Mouse (Mus musculus): Measurements from ENCODE around the gene Prss21.

Gene Prss21

GRCm38 (mm10) chr17:23867756-23868155 is at the start of gene Prss21:
Gene Prss21 (plus strand): TSS chr17:23868056.
- no peak for DNase-seq (ENCODE audit: low spot score)

GRCm38 (mm10) chr17:23818579-23818978 is 49.3 kb upstream of the Prss21 start:
- DNase-seq (ENCODE audit: low spot score), result no peak

GRCm38 (mm10) chr17:23819235-23819634 is 48.6 kb upstream of the Prss21 start:
- no peak for DNase-seq (ENCODE audit: low spot score)

- DNase-seq (ENCODE audit: low spot score), result no peak
Observed at GRCm38 (mm10) chr17:23820731-23821130, 47.1 kb upstream of the Prss21 start.

- no peak for DNase-seq (ENCODE audit: low spot score)
Observed at GRCm38 (mm10) chr17:23822094-23822493, 45.8 kb upstream of the Prss21 start.

GRCm38 (mm10) chr17:23823018-23823417 is 44.8 kb upstream of the Prss21 start:
- no peak for DNase-seq (ENCODE audit: low spot score)

GRCm38 (mm10) chr17:23823614-23824013 is 44.2 kb upstream of the Prss21 start:
- DNase-seq (ENCODE audit: low spot score), result no peak

GRCm38 (mm10) chr17:23825591-23825990 is 42.3 kb upstream of the Prss21 start:
- DNase-seq (ENCODE audit: low spot score), result no peak

GRCm38 (mm10) chr17:23828271-23829001 is 39.4 kb upstream of the Prss21 start:
- DNase-seq (ENCODE audit: low spot score), result peak; percentile 34

GRCm38 (mm10) chr17:23829064-23829619 is 38.7 kb upstream of the Prss21 start, which contains the start of gene Elob:
Gene Elob (minus strand): TSS chr17:23829136.
- DNase-seq (ENCODE audit: low spot score), result peak; percentile 84

GRCm38 (mm10) chr17:23831201-23831600 is 36.7 kb upstream of the Prss21 start:
- DNase-seq (ENCODE audit: low spot score), result no peak

GRCm38 (mm10) chr17:23836006-23836575 is 31.8 kb upstream of the Prss21 start, which contains the start of gene Prss33:
Gene Prss33 (minus strand): TSS chr17:23836056.
- no peak for DNase-seq (ENCODE audit: low spot score)

GRCm38 (mm10) chr17:23841145-23841544 is 26.7 kb upstream of the Prss21 start:
- peak; percentile 53 for DNase-seq (ENCODE audit: low spot score)

- DNase-seq (ENCODE audit: low spot score), result no peak
Observed at GRCm38 (mm10) chr17:23843141-23843811, 24.6 kb upstream of the Prss21 start.

GRCm38 (mm10) chr17:23843812-23844273 is 24.0 kb upstream of the Prss21 start, which contains the start of the genes Prss32 and Prss41:
Gene Prss32 (plus strand): TSS chr17:23843855.
Gene Prss41 (minus strand): TSS chr17:23844172.
- DNase-seq (ENCODE audit: low spot score), result peak; percentile 58

GRCm38 (mm10) chr17:23850028-23850427 is 17.8 kb upstream of the Prss21 start:
- DNase-seq (ENCODE audit: low spot score), result no peak

GRCm38 (mm10) chr17:23850853-23851749 is 16.8 kb upstream of the Prss21 start:
- DNase-seq (ENCODE audit: low spot score), result peak; percentile 69

GRCm38 (mm10) chr17:23853292-23853691 is 14.6 kb upstream of the Prss21 start:
- peak; percentile 16 for DNase-seq (ENCODE audit: low spot score)

GRCm38 (mm10) chr17:23854229-23854765 is 13.6 kb upstream of the Prss21 start:
- no peak for DNase-seq (ENCODE audit: low spot score)

- no peak for DNase-seq (ENCODE audit: low spot score)
Observed at GRCm38 (mm10) chr17:23857193-23857592, 10.7 kb upstream of the Prss21 start.

GRCm38 (mm10) chr17:23857913-23858312 is 9.9 kb upstream of the Prss21 start:
- DNase-seq (ENCODE audit: low spot score), result no peak

Measured in lung, postnatal 25 days (tissue).